Mouse (Mus musculus) thymus, postnatal 4 days (tissue): ENCODE results near the gene Ddb2.
"Not testable (repeated sequence)": the region's sequence is repeated elsewhere in the genome, so short reads cannot be mapped to it uniquely, and the experiment has no call there.

ENCODE experiments used
- DNase-seq: peaks from one replicate; pipeline ENCODE4 v3.0.0; 2021

Ddb2 gene

DNA sequence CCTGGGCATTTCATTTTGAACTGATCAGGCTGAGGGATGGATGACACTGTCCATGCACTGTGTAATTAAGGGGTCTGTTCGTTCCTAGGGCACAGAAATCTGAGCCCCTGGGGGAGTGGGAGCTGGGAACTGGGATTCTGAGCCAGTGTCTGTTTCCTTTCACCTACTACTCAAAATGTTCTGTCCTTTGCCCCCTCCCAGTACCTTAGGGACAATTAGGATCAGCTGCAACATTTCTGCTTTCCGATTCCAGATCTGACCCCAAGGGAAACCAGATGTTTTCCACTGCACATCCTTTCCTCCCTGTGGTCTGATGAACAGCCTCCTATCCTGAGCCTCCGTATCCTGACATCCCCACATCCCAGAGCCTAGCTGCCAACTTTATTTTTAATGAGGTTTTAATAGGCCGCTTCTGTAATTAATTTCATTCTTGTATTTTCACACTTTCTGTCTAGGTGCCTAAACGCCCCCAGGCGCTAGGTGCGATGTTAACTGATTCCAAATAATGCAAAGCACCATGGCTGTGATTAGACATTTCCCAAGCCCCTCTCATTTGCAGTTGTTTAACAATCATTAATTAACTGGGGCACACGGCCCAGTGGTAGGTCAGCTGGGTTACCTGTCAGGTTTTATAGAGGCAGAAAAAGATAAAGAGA is 18.1 kb upstream of the Ddb2 start:
- no peak for DNase-seq

DNA sequence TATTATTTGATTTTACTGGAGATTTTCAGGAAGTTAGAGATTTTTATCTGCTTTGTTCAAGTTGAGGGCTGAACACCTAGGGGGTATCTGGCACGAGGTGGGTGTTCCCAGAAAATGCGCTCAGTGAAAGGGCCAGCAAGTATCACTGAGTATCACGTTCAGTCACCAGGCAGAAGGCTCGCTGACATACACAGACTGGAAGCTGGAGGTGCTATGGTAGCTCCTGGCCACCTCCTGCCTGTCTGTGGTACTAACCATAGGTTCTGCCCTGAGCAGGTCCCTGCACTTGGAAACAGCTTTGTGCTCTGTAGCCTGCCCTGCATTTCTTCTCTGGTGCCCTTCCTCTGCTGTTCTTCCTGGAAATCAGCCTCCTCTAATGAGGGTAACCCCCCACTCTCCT is 15.7 kb upstream of the Ddb2 start:
- no peak for DNase-seq

DNA sequence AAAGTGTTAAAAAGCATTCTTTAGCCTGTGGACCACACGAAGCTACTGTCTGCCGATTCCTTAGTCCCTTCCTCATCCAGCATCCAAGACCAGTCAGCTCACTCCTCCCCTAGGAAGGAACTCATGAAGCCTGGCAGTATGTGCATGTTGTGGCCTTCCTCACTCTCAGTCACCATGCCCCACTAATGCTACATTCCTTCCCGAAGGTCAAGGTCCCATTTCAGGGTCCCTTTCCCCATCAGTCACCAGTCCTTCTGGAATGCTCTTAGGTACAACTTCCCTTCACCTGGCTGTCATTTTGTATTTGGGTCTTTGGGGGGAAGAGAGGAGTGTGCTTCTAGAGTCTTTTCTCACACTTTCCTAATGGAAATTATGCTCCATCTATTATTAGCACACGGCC is 15.2 kb upstream of the Ddb2 start:
- DNase-seq = no peak

DNA sequence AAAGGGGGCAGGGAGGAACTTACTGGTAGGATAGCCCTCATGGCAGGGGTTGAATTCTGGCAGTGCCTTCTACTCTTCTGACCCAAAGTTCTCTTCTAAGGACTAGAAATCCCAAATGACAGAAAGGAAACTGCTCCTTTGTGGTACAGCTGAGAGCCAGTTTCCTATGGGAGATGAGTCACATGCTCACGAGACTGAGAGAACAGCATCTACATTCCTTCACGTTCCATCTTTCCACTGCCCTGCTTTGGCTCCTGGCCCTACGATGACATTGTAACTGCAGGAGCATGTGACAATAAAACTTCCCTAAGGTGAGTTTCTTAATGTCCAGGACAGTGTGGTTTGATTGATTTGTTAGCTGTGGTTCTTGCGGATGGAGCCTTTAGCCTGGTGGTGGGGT is 11.6 kb upstream of the Ddb2 start:
- no peak for DNase-seq

DNA sequence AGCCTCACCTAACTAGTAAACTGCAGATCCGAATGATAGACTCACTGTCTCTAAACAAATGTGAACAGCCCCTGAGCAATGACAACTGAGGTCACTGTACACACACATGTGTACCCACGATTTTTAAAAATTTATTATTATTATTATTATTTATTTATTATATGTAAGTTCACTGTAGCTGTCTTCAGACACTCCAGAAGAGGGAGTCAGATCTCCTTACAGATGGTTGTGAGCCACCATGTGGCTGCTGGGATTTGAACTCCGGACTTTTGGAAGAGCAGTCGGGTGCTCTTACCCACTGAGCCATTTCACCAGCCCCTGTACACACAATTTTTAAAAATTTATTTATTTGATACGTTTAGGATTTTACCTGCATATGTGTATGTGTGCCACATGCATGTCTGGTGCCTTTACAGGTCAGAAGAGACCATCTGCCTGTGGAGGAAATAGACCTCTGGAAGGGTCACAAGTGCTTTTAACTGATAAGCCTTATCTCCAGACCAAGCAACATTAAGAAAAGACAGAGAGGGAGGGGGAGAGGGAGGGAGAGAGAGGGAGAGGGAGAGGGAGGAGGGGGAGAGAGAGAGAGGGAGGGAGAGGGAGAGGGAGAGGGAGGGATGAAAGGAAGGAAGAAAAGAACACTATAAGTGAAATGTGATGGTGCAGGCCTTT is 7.9 kb upstream of the Ddb2 start:
- DNase-seq = no peak

DNA sequence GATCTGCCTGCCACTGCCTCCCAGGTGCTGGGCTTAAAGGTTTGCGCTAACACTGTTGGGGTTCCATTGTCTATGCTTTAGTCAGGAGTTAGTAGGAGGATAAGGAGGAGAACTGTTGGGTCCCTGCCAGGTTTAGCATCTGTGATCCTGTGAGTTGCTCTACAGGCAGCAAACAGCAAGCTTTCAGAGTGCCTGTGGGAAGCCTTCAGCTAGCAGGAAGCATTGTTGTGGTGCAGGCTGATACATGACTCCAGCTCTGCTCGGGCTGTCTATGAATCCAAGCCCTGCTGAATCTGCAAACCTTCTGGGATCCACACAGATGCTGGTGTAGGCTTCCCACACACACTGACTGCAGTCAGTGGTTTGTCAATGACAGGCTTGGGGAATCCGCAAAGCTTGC is 6.6 kb upstream of the Ddb2 start:
- no peak for DNase-seq

DNA sequence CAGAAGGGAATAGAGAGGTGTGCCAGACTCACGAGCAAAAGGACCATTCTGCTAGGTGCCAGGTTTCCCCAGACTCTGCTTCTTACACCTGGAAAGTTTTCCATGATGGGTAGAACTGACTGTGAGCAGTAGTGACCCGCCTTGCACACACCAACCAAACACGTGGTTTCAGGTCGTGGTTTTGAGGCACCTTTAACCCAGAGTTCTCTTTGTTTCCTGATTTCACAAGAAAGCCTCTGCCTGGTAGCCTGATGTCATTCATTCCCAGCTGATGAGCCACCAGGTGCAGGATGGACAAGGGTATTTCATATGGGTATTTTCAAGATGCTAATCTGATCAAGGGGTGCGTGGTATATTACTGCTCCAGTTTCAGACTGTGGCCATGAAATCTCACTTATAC is 5.8 kb upstream of the Ddb2 start:
- DNase-seq = no peak

DNA sequence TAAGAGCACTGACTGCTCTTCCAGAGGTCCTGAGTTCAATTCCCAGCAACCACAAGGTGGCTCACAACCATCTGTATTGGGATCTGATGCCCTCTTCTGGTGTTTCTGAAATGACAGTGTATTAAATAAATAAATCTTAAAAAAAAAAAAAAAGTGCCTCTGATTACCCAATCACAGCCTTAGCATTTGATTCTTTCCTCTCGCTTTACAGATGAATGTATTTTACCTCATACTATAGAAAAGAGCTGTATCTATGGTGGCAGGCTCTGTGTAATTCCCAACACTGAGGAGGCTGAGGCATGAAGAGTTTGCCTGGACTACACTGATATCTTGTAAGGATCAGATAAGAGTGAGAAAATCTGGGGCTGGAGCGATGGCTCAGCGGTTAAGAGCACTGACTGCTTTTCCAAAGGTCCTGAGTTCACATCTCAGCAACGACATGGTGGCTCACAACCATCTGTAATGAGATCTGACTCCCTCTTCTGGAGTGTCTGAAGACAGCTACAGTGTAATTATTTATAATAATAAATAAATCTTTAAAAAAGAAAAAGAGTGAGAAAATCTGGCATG is 814 bp upstream of the Ddb2 start:
- not testable (repeated sequence) for DNase-seq

DNA sequence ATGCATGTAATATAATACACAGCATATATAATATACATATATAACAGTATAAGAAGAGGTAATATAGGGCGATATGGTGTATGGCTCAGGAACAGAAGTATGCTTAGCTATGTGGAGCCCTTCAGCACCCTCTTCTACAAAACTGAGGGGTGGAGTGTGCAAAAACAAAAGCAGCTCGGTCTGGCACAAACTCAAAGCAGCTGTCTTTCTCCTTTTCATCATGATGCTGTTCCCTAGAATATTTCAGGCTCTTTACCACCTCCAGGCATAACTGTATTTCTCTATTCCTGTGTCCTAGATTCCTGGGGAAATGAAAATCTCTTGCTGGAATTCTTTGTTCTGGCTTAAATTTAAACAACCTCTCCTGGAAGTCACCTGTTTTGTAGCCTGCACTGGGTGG is 7.0 kb downstream of the Ddb2 start:
- no peak for DNase-seq

DNA sequence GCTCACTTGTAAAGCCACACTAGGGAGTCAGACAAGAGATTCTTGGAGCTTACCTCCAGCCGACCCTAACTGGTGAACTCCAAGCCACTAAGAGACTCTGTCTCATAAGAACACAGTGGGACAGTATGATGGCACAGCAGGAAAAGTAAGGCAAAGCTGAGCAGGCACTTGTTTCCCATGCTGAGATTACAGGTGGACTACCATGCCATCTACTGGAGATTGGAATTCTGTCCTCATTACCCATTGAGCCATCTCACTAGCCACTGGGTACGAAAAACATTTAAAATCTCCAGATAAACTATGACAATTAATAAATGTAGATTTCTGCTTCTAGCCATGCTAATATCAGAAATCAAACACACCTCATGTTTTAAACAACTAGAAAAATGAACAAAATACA is 13.2 kb downstream of the Ddb2 start:
- DNase-seq = no peak

DNA sequence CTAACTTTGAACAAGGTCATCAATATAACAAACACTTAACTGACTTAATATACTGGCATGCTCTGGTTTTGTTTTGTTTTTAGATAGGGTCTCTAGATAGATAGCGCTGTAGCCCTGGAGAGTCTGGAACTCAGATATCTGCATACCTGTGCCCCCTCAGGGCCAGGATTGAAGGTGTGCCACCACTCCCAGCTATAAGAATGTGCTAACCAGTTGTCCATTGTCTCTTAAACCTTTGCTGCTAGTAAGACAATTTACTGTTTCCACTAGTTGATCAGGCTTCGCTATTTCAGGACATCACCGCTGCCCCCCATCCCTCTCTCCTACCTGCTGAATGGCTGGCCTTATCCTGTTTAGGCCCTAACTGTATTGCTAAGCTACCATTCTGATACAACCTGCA is 16.3 kb downstream of the Ddb2 start:
- DNase-seq = no peak

DNA sequence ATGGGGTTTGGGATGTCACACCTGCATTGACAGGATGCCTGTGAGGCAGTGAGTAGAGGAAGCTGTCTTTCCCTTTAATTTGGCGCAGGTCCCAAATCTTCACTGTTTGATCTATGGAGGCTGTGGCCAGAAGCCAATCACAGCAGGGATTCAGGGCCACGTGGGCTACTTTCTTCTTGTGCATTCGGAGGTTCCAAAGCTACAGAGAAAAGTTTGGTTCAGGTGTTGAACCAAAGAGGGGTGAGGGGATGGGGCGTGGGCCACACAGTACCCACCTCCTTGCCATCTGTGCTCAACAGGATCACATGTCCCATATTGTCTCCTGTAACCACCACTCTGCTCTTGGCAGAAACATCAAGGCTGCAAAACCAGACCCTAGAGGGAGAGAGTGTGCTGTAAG is 19.8 kb downstream of the Ddb2 start:
- DNase-seq = peak; percentile 43

DNA sequence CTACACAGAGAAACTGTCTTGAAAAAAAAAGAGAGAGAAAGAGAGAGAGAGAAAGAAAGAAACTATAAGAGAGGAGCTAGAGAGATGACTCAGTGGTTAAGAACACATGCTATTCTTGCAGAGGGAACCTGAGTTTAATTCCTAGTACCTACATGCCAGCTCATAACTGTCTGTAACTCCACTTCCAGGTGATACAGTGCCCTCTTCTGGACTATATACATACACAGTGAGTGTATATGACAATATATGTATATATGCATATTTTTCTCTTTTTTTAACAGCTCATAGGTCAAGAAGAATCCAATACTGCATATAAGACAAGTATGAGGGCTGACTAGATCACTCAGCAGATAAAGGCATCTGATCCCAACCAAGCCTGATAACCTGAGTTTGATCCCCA is 23.5 kb downstream of the Ddb2 start:
- no peak for DNase-seq

DNA sequence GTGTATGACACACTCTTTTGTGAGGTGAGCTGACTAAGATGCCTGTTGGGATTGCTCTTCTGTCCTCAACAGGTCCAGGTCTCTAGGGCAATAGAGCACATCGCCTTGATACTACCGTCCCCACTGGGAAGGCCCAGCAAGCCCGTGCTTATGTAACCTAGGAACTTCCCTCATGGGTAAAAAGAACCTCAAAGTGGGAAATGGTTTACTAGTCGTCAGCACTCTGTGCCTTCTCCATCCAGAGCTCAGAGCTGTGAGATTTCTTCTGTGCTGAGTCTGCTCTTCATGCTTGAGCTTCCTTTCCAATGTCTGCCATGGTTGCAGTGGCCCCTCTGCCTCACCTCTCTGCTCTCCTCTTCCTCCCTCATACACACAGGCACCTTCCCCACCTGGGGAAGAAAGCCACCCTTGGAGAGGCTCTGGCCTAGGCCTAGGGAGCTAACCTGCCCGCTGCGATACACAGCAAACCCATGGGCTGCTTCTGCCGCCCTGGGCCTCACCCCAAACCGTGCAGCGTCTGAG is 30.5 kb downstream of the Ddb2 start:
- DNase-seq = no peak

DNA sequence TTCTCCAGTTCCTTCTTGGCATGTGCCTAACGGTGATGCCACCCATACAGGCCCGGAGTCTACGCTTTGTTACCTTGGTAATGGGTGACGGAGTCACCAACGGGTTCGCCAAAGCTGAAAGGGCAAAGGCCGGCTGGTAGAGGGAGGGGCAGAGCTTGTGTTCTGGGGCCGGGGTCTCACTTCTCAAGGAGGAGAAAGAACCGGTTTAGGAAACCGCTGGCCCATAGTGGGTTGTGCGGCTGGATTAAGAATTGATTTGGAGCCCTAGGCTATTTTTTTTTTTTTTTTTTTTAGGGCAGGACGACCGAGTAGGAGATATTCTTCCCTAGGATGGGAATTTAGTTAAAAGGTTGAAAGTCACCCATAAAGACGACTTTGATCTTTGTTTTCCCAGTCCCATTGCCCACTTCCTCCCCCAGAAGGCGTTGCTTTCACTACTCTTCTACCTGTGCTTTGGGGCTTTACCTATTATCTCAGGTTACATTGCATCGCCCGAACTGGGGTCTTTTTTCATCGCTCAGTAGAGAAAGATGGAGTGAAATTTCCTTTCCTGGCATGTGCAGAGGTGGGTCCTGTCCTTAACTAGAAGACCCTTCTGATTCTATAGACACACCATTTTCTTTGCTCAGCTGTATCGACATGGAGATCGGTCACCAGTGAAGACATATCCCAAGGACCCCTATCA is 33.7 kb downstream of the Ddb2 start:
- no peak for DNase-seq

DNA sequence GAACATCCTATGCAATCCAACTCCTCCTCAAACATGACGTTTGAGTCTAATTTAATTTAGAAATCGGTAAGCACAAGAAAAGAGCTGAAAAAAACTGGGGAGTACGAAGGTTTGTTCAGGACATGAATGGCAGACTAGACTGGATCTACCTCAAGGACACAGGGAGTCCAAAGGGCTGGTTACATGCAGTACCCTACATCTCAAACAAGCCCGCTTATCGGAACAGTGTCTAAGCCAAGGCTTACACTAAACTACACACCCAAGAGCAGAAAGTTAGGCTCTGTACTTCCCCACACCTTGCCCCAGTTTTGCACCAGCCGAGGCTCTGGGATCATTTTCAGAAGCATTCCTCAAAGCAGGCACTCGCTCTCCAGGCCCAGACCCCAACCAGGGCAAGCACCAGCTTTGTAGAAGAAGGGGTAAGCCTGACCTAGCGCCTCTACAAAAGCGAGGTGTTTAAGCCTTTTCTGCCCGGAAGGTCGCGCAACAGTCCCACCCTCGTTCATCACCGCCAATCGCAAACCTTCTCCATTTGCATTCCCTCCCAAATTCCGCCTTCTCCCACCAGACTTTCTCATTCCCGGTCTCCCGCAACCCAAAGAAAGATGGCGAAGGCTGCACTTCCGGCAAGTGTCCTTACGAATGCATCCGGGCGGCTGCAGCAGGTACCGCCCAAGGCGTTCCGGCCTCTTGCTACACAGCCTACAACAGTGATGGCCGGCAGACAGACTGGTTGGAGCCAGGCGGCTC is 34.4 kb downstream of the Ddb2 start, which contains the start of the genes Nr1h3 and Acp2:
Gene Nr1h3, minus strand, starts transcription at position 613 of the 750 bp plus-strand sequence.
Gene Acp2, plus strand, starts transcription at position 664 of the 750 bp plus-strand sequence.
- DNase-seq = peak; percentile 90

DNA sequence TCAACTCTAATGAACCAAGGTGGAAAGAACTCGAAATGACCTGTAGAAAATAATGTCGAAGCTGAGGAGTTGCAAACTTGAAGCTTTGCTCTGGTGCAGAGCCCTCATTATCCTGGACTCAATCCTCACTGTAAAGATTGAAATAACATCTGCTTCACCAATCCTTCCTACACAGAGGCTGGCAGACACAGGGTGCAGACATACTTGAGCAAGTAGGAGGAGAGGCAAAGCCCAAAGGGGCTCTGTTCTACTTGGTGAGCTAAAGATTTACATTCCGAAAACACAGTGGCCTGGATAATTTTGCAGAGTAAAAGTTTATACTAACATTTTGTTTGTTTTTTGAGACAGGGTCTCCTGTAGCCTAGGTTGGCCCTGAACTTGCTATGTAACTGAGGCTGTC is 37.9 kb downstream of the Ddb2 start:
- no peak for DNase-seq

DNA sequence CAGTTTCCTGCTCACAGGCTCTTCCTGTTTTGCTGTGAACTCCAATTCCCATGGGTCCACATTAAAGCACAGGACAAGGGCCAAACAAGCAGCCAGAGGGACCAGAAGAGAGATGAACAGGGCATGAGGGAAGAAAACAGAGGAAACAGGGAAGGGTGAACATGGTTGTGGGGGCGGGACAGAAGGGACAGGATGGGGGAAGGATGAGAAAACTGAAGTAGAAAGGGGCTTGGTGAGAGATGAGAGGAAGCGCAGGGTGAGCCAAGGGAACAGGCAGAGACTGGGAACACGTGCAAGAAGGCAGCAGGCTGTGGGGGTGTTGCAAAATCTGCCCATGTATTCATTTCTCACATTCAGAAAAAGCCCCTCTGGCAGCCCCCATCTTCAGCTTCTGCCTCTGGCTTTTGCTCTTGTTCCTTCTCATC is 40.2 kb downstream of the Ddb2 start:
- DNase-seq = no peak

DNA sequence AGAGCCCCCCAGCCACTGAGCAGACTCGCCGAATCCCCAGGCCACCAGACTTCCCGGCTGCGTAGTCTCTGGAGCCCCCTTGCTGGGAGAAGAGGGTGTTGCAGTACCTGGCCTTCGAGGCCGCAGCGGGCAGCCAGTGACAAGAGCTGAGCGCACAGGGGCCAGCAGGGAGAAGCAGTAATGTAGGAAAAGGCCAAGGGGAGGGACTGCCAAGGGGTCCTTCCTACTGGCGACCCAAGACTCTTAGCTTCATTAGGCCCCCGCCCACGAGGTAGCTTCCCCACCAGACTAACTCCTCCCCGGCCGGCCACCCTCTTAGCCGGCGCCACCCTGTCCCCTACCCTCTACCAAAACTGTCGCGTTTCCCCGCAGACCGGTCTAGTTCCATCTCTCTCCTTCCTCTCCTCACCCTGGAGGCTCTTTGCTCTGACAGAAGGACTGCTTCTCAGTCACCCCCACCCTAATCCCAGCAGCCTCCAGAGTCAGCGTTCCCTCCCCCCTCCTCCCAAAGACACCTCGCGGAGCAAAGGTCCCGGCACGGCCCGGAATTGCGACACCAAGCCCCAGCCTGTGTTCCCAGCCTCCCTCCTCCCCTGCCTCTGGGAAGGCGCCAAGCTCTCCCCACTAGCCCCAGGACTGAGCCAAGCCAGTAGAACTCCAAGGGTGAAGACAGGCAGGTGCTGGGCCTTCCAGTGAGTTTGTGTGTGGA is 42.0 kb downstream of the Ddb2 start:
- peak; percentile 78 for DNase-seq

DNA sequence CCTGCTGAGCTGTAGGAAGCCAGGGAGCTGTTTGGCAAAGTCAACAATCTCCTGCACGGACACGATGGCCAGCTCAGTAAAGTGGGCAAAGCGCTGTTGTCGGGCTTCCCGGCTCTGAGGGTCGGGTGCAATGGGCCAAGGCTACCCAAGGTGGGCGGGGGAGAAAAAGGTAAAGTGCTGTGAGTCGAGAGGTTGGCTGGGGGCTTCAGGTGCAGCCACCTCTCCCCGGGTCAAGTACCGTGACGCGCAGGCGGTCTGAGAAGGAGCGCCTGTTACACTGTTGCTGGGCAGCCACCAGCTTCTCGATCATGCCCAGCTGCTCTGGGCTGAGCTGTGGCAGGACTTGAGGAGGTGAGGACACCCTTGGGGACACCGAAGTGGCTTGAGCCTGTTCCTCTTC is 46.3 kb downstream of the Ddb2 start:
- DNase-seq = no peak

DNA sequence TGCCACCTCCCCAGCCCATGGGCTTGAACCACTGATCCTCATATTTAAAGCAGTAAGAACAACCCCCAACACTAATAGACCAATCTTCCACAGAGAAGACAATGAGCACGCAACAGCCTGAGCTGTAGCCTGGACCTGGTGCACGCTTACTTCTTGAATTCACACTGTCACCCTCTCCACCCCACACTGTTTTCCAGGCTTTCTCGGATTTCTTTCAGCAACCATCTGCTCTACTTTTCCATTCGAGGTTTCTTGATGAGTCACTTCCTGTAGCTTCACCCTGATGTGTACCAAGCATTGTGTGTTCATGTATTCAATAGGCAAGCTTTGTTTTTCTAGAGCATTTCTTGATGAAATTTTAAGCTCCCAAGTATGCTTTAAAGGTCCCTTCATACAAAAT is 49.4 kb downstream of the Ddb2 start:
- DNase-seq = no peak

DNA sequence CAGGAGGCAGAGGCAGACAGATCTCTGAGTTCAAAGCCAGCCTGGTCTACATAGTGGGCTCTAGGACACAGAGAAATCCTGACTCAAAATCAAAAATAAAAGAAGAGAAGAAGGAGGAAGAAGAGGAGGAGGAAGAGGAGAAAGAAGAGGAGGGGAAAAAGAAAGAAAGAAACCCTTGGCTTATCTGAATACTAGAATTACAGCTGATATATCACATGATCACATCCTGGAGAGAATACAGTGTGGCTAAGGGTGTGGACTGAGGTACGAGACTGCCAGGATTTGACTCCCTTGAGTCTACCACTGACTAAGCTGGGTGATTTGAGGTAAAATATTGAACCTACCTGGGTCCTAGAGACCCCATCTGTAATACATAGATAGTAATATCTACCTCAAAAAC is 50.6 kb downstream of the Ddb2 start:
- no peak for DNase-seq
